Mouse (Mus musculus) lung, postnatal 0 days (tissue): ENCODE results near the gene Lcp1. TPM values are rescaled to one million over a fixed set of nuclear protein-coding genes. Genes with fewer than 3 reads are reported as not detected.
A peak's percentile ranks its signal among the peaks of the same experiment; 100 is the strongest.

ENCODE experiments used
- ATAC-seq: fragments of 200-750 bp; cut with Nextera tagmentation; 2 replicates; pipeline ENCODE4 v1.8.0; 2017; ENCODE audit warnings: moderate library complexity
- DNase-seq: peaks from one replicate; pipeline ENCODE4 v3.0.0-alpha.2; 2016; ENCODE audit warnings: low spot score
- H3K27ac ChIP-seq: fragments of 300-500 bp; sonication (generic); 2 replicates; pipeline ENCODE4 v1.5.1; 2014; ENCODE audit warnings: antibody characterized with exemption, mild to moderate bottlenecking, low read length, mixed read lengths
- H3K27me3 ChIP-seq: fragments of 300-500 bp; sonication (generic); replicated peaks from 2 replicates; pipeline ENCODE4 v1.6.1; 2014; ENCODE audit warnings: low read length, mixed read lengths; ENCODE audit not compliant: insufficient read depth
- H3K36me3 ChIP-seq: fragments of 300-500 bp; sonication (generic); 2 replicates; pipeline ENCODE4 v1.6.1; 2014; ENCODE audit warnings: low read length, mixed read lengths; ENCODE audit not compliant: insufficient read depth
- H3K4me1 ChIP-seq: fragments of 300-500 bp; sonication (generic); 2 replicates; pipeline ENCODE4 v1.6.1; 2014; ENCODE audit warnings: antibody characterized with exemption, low read depth, low read length, mixed read lengths; ENCODE audit not compliant: insufficient read depth
- H3K4me2 ChIP-seq: fragments of 300-500 bp; sonication (generic); replicated peaks from 2 replicates; pipeline ENCODE4 v1.6.1; 2014; ENCODE audit warnings: low read depth, mild to moderate bottlenecking, low read length, moderate library complexity, mixed read lengths
- H3K4me3 ChIP-seq: fragments of 300-500 bp; sonication (generic); 2 replicates; pipeline ENCODE4 v1.5.1; 2014; ENCODE audit warnings: low read depth, low read length
- H3K9ac ChIP-seq: fragments of 300-500 bp; sonication (generic); replicated peaks from 2 replicates; pipeline ENCODE4 v1.6.1; 2014; ENCODE audit warnings: low read depth, mild to moderate bottlenecking
- H3K9me3 ChIP-seq: fragments of 300-500 bp; sonication (generic); 2 replicates; pipeline ENCODE4 v1.6.1; 2016; ENCODE audit warnings: low read length, mixed read lengths
- CTCF ChIP-seq: IDR thresholded peaks from 2 replicates; pipeline ENCODE4 v1.5.1; 2016; ENCODE audit warnings: antibody characterized with exemption, mild to moderate bottlenecking
- EP300 ChIP-seq: IDR thresholded peaks from 2 replicates; pipeline ENCODE4 v1.6.1; 2016; ENCODE audit warnings: antibody characterized with exemption, mild to moderate bottlenecking, control low read depth
- WGBS: fragments of 180-500 bp; shearing (Covaris S2); extraction: QIAGEN DNeasy Blood & Tissue Kit; methylation state at CpG from one replicate; pipeline ENCODE4 v1.1.7; 2014; 5-methylcytosine and 5-hydroxymethylcytosine counted together
- polyA plus RNA-seq: library from polyadenylated mRNA; unstranded; fragments of >200 nt; fragmentation: Nextera tagmentation; extraction: Ambion mirVana; gene quantifications from 2 replicates; pipeline ENCODE4 v1.2.1, GENCODE M21; 2015

Lcp1 gene
- polyA plus RNA-seq, 1 experiment from 2014 or later: 73.7 TPM

GRCm38 (mm10) chr14:75184069-75184790 lies 53.3 kb downstream of the Lcp1 start:
- no peaks in the 10 kb centered on the region for H3K9me3 ChIP-seq
- no peak overlapping the region for H3K27ac ChIP-seq
- TF ChIP-seq CTCF (no peak), EP300 (no peak)
- 85% methylated on average over 4 of the region's 4 CpGs for WGBS
- no peak for DNase-seq
- no peaks in the 10 kb centered on the region; the same call in 1 of the 2 replicates for H3K4me1 ChIP-seq
- no peaks in the 10 kb centered on the region for H3K36me3 ChIP-seq
- H3K27me3 ChIP-seq: no peaks in the 10 kb centered on the region
- no peak overlapping the region for H3K4me3 ChIP-seq
- no peak overlapping the region for H3K4me2 ChIP-seq
- no peak overlapping the region for H3K9ac ChIP-seq
- ATAC-seq: no peak

- no peak for TF ChIP-seq EP300
- TF ChIP-seq CTCF: no peak
Observed at GRCm38 (mm10) chr14:75185796-75186594, 55.1 kb downstream of the Lcp1 start.

GRCm38 (mm10) chr14:75186858-75187415 lies 56.0 kb downstream of the Lcp1 start:
- DNase-seq: no peak
- no peak for ATAC-seq
- no peaks in the 10 kb centered on the region for H3K9me3 ChIP-seq
- no peak overlapping the region for H3K4me2 ChIP-seq
- no peaks in the 10 kb centered on the region; the same call in 1 of the 2 replicates for H3K4me1 ChIP-seq
- WGBS: 86% methylated on average over 8 of the region's 8 CpGs
- H3K27me3 ChIP-seq: no peaks in the 10 kb centered on the region
- no peak overlapping the region for H3K9ac ChIP-seq
- no peak overlapping the region for H3K4me3 ChIP-seq
- TF ChIP-seq EP300: no peak
- TF ChIP-seq CTCF: no peak
- H3K27ac ChIP-seq: no peak overlapping the region
- no peaks in the 10 kb centered on the region for H3K36me3 ChIP-seq

More at GRCm38 (mm10) chr14:75185796-75186594, 55.1 kb downstream of the Lcp1 start:
- WGBS: 36% methylated on average over 5 of the region's 5 CpGs
- ATAC-seq (peak; percentile 20; the same call in 1 of the 2 replicates), DNase-seq (peak; percentile 50)
- Histone ChIP-seq H3K9ac (no peak overlapping the region), H3K27ac (no peak overlapping the region), H3K4me2 (no peak overlapping the region), H3K4me1 (no peaks in the 10 kb centered on the region; the same call in 1 of the 2 replicates), H3K9me3 (no peaks in the 10 kb centered on the region), H3K27me3 (no peaks in the 10 kb centered on the region), H3K36me3 (no peaks in the 10 kb centered on the region), H3K4me3 (no peak overlapping the region)

- H3K36me3 ChIP-seq: no peaks in the 10 kb centered on the region
- no peaks in the 10 kb centered on the region; the same call in 1 of the 2 replicates for H3K4me1 ChIP-seq
- WGBS: 61% methylated on average over 6 of the region's 6 CpGs
- H3K27me3 ChIP-seq: no peaks in the 10 kb centered on the region
- ATAC-seq (no peak), DNase-seq (no peak)
- H3K4me3 ChIP-seq: no peak overlapping the region
- H3K27ac ChIP-seq: no peak overlapping the region
- no peak overlapping the region for H3K9ac ChIP-seq
- H3K4me2 ChIP-seq: no peak overlapping the region
- H3K9me3 ChIP-seq: no peaks in the 10 kb centered on the region
- TF ChIP-seq EP300 (no peak), CTCF (peak; percentile 63)
Observed at GRCm38 (mm10) chr14:75188521-75188920, 57.6 kb downstream of the Lcp1 start.

GRCm38 (mm10) chr14:75189031-75189430 lies 58.1 kb downstream of the Lcp1 start:
- ATAC-seq: peak; percentile 80
- peak; percentile 57 for DNase-seq
- TF ChIP-seq CTCF: no peak
- TF ChIP-seq EP300: no peak
- no peak overlapping the region for H3K27ac ChIP-seq
- no peaks in the 10 kb centered on the region for H3K9me3 ChIP-seq
- no peaks in the 10 kb centered on the region for H3K27me3 ChIP-seq
- no peak overlapping the region for H3K9ac ChIP-seq
- WGBS: 61% methylated on average over 4 of the region's 4 CpGs
- no peak overlapping the region for H3K4me3 ChIP-seq
- no peaks in the 10 kb centered on the region for H3K36me3 ChIP-seq
- no peaks in the 10 kb centered on the region; the same call in 1 of the 2 replicates for H3K4me1 ChIP-seq
- no peak overlapping the region for H3K4me2 ChIP-seq

- Histone ChIP-seq H3K4me2 (no peak overlapping the region), H3K36me3 (no peaks in the 10 kb centered on the region), H3K27me3 (no peaks in the 10 kb centered on the region), H3K9me3 (no peaks in the 10 kb centered on the region), H3K27ac (no peak overlapping the region), H3K9ac (no peak overlapping the region), H3K4me3 (no peak overlapping the region), H3K4me1 (no peaks in the 10 kb centered on the region; the same call in 1 of the 2 replicates)
- no peak for DNase-seq
- no peak for ATAC-seq
- no peak for TF ChIP-seq EP300
- no peak for TF ChIP-seq CTCF
- 86% methylated on average over 4 of the region's 4 CpGs for WGBS
Observed at GRCm38 (mm10) chr14:75190683-75191082, 59.8 kb downstream of the Lcp1 start.
